Mouse (Mus musculus) MEL (cell line): ENCODE results near the gene Mcrip1.

Source experiments
- CHD2 ChIP-seq: IDR thresholded peaks from 2 replicates; pipeline ENCODE4 v1.6.1; 2011; ENCODE audit warnings: low read length, improper control_type of control experiment
- CTCF ChIP-seq, 3 experiments: IDR thresholded peaks in 2 of 3; conservative IDR thresholded peaks in 1 of 3; 2 replicates each; pipeline ENCODE4 v1.5.1; 2011 to 2012; ENCODE audit warnings: low read length in 3 of 3, low read depth in 2 of 3, mild to moderate bottlenecking in 2 of 3, improper control_type of control experiment in 1 of 3, inconsistent platforms in 1 of 3, mixed read lengths in 1 of 3, moderate library complexity in 1 of 3; ENCODE audit not compliant: control insufficient read depth in 1 of 3, insufficient read depth in 1 of 3, poor library complexity in 1 of 3, severe bottlenecking in 1 of 3
- E2F4 ChIP-seq: IDR thresholded peaks from 2 replicates; pipeline ENCODE4 v1.6.1; 2011; ENCODE audit warnings: low read depth, low read length, improper control_type of control experiment, borderline replicate concordance
- HCFC1 ChIP-seq: IDR thresholded peaks from 2 replicates; pipeline ENCODE4 v1.6.1; 2012; ENCODE audit warnings: low read depth, mild to moderate bottlenecking, inconsistent platforms, low read length, improper control_type of control experiment, moderate library complexity
- MXI1 ChIP-seq: IDR thresholded peaks from 2 replicates; pipeline ENCODE4 v1.6.1; 2011; ENCODE audit warnings: mild to moderate bottlenecking, low read depth, low read length, improper control_type of control experiment
- POLR2A ChIP-seq, 2 experiments: IDR thresholded peaks; 2 replicates each; pipeline ENCODE4 v1.6.1; 2011 to 2012; ENCODE audit warnings: low read length in 2 of 2, mild to moderate bottlenecking in 2 of 2, control low read depth in 1 of 2, improper control_type of control experiment in 1 of 2, low read depth in 1 of 2, moderate library complexity in 1 of 2; ENCODE audit not compliant: control insufficient read depth in 1 of 2, insufficient read depth in 1 of 2, poor library complexity in 1 of 2
- TBP ChIP-seq: IDR thresholded peaks from 2 replicates; pipeline ENCODE4 v1.8.0; 2011; ENCODE audit warnings: low read depth, low read length, improper control_type of control experiment
- USF1 ChIP-seq: IDR thresholded peaks from 2 replicates; pipeline ENCODE4 v1.6.1; 2014; ENCODE audit warnings: low read depth, mild to moderate bottlenecking, inconsistent platforms, low read length, improper control_type of control experiment, moderate library complexity

GRCm38 (mm10) chr11:120508290-120508870 lies 41.1 kb downstream of the Mcrip1 start:
- TF ChIP-seq TBP = no peak
- TF ChIP-seq E2F4 = no peak
- TF ChIP-seq MXI1 = no peak
- TF ChIP-seq CHD2 = no peak
- TF ChIP-seq CTCF (IDR thresholded peaks at IDR 0.05 in 2 of 3, conservative IDR thresholded peaks at IDR 0.05 in 1 of 3; ENCODE audit: control insufficient read depth in 1 of 3, insufficient read depth in 1 of 3, low read depth in 2 of 3, low read length in 3 of 3, poor library complexity in 1 of 3, severe bottlenecking in 1 of 3) = no peak
- TF ChIP-seq POLR2A (IDR thresholded peaks at IDR 0.05; ENCODE audit: control insufficient read depth in 1 of 2, insufficient read depth in 1 of 2, low read depth in 1 of 2, low read length in 2 of 2, poor library complexity in 1 of 2) = no peak
- peak; percentile 70; the same call in 1 of the 2 replicates for TF ChIP-seq USF1
- TF ChIP-seq HCFC1 = no peak
